In genomic region chr2:157073378-157074052, GRCm38 (mm10) we compare ENCODE assay signal across 9 mouse cellular contexts. TPM values are rescaled to one million over a fixed set of nuclear protein-coding genes. Genes with fewer than 3 reads are reported as not detected.
DNase-seq lines count a peak whose midpoint lies in the region; ATAC-seq lines count a peak whose summit lies in the region.
"Had no signal": no experiment of that assay in that cellular context is flagged by ENCODE, and none has a peak within 500 bp of the region (broad histone marks: within the 10 kb centered on the region; RNA-seq: fewer than 3 reads in every experiment).

No protein-coding gene starts in this region.

- ATAC-seq in hindbrain, embryonic 12.5 days (ENCODE audit: low FRiP score): no peak
- ATAC-seq in hindbrain, embryonic 11.5 days (ENCODE audit: low FRiP score): no peak
- ATAC-seq in intestine, embryonic 16.5 days: no peak
- ATAC-seq in kidney, embryonic 14.5 days (ENCODE audit: low FRiP score, low TSS enrichment): no peak

- no peak overlapping the region for H3K4me2 ChIP-seq in hindbrain, embryonic 12.5 days (replicated peaks)
- H3K4me2 ChIP-seq in hindbrain, embryonic 11.5 days (replicated peaks; ENCODE audit: low read depth, low read length): no peak overlapping the region
- H3K4me2 ChIP-seq in intestine, embryonic 16.5 days (ENCODE audit: low read depth, low read length): no peak overlapping the region
- H3K4me2 ChIP-seq in kidney, embryonic 14.5 days (replicated peaks; ENCODE audit: low read depth, low read length): no peak overlapping the region

- 0 out of 2 replicates have a peak overlapping the region, but pooled peaks have one; percentile 2 for H3K9ac ChIP-seq in hindbrain, embryonic 12.5 days
- H3K9ac ChIP-seq in hindbrain, embryonic 11.5 days (ENCODE audit: low read depth, low read length): no peak overlapping the region
- H3K9ac ChIP-seq in intestine, embryonic 16.5 days (ENCODE audit: low read depth, low read length): no peak overlapping the region
- no peak overlapping the region for H3K9ac ChIP-seq in kidney, embryonic 14.5 days (ENCODE audit: low read depth, low read length)

- no peaks in the 10 kb centered on the region for H3K9me3 ChIP-seq in hindbrain, embryonic 12.5 days (replicated peaks)
- H3K9me3 ChIP-seq in hindbrain, embryonic 11.5 days (ENCODE audit: control insufficient read depth, low read length): no peaks in the 10 kb centered on the region
- no peaks in the 10 kb centered on the region for H3K9me3 ChIP-seq in embryonic facial prominence, embryonic 10.5 days
- no peaks in the 10 kb centered on the region for H3K9me3 ChIP-seq in intestine, embryonic 16.5 days (ENCODE audit: control insufficient read depth, low read length)
- no peaks in the 10 kb centered on the region for H3K9me3 ChIP-seq in kidney, embryonic 14.5 days (ENCODE audit: control insufficient read depth, low read length)

- peaks cover 15% of the 10 kb centered on the region for H3K36me3 ChIP-seq in hindbrain, embryonic 12.5 days
- H3K36me3 ChIP-seq in hindbrain, embryonic 11.5 days (ENCODE audit: control insufficient read depth, insufficient read depth, low read length): no peaks in the 10 kb centered on the region
- peaks cover 79% of the 10 kb centered on the region for H3K36me3 ChIP-seq in embryonic facial prominence, embryonic 10.5 days (replicated peaks)
- no peaks in the 10 kb centered on the region for H3K36me3 ChIP-seq in intestine, embryonic 16.5 days (ENCODE audit: control insufficient read depth, insufficient read depth, low read length)
- peaks cover 22% of the 10 kb centered on the region; the same call in 1 of the 2 replicates for H3K36me3 ChIP-seq in kidney, embryonic 14.5 days (ENCODE audit: control insufficient read depth, insufficient read depth, low read length)

- DNase-seq in hindbrain, embryonic 11.5 days (ENCODE audit: low spot score): no peak
- DNase-seq in brain, adult 2 months (ENCODE audit: low read depth, low spot score): peak; percentile 58
- no peak for DNase-seq in embryonic facial prominence, embryonic 10.5 days (ENCODE audit: low spot score)
- DNase-seq in MN1 (ENCODE audit: low spot score): no peak
- DNase-seq: thymus, adult 2 months had no signal

- no peak overlapping the region for H3K27ac ChIP-seq in hindbrain, embryonic 12.5 days
- H3K27ac ChIP-seq in hindbrain, embryonic 11.5 days (ENCODE audit: low read depth, low read length): no peak overlapping the region
- no peak overlapping the region for H3K27ac ChIP-seq in embryonic facial prominence, embryonic 10.5 days (replicated peaks)
- peak overlapping the region; percentile 44 for H3K27ac ChIP-seq in intestine, embryonic 16.5 days (ENCODE audit: low read length)
- H3K27ac ChIP-seq in kidney, embryonic 14.5 days (ENCODE audit: low read depth, low read length): no peak overlapping the region

- H3K4me3 ChIP-seq in hindbrain, embryonic 12.5 days: no peak overlapping the region
- H3K4me3 ChIP-seq in hindbrain, embryonic 11.5 days (ENCODE audit: low read depth, low read length): no peak overlapping the region
- H3K4me3 ChIP-seq in embryonic facial prominence, embryonic 10.5 days: peak overlapping the region; percentile 14; the same call in 1 of the 2 replicates
- no peak overlapping the region for H3K4me3 ChIP-seq in intestine, embryonic 16.5 days (ENCODE audit: low read length)
- no peak overlapping the region for H3K4me3 ChIP-seq in kidney, embryonic 14.5 days (ENCODE audit: low read length)

- no peaks in the 10 kb centered on the region for H3K27me3 ChIP-seq in hindbrain, embryonic 12.5 days
- no peaks in the 10 kb centered on the region for H3K27me3 ChIP-seq in hindbrain, embryonic 11.5 days (ENCODE audit: control insufficient read depth, insufficient read depth, low read length)
- no peaks in the 10 kb centered on the region for H3K27me3 ChIP-seq in embryonic facial prominence, embryonic 10.5 days (replicated peaks; ENCODE audit: low read depth, poor library complexity, severe bottlenecking)
- H3K27me3 ChIP-seq in intestine, embryonic 16.5 days (replicated peaks; ENCODE audit: control insufficient read depth, insufficient read depth, low read length): no peaks in the 10 kb centered on the region
- H3K27me3 ChIP-seq in kidney, embryonic 14.5 days (ENCODE audit: control insufficient read depth, insufficient read depth, low read length): no peaks in the 10 kb centered on the region
- H3K27me3 ChIP-seq: Patski had no signal

- H3K4me1 ChIP-seq in hindbrain, embryonic 12.5 days: peaks cover 91% of the 10 kb centered on the region
- peaks cover 25% of the 10 kb centered on the region for H3K4me1 ChIP-seq in hindbrain, embryonic 11.5 days (replicated peaks; ENCODE audit: control insufficient read depth, insufficient read depth, low read length)
- peaks cover 95% of the 10 kb centered on the region for H3K4me1 ChIP-seq in embryonic facial prominence, embryonic 10.5 days
- H3K4me1 ChIP-seq in intestine, embryonic 16.5 days (ENCODE audit: control insufficient read depth, insufficient read depth, low read length): peaks cover 76% of the 10 kb centered on the region
- H3K4me1 ChIP-seq in kidney, embryonic 14.5 days (ENCODE audit: control insufficient read depth, insufficient read depth, low read length): peaks cover 71% of the 10 kb centered on the region

- WGBS in hindbrain, embryonic 12.5 days: 76% methylated on average over 9 of the region's 9 CpGs
- WGBS in hindbrain, embryonic 11.5 days: 83% methylated on average over 9 of the region's 9 CpGs
- 78% methylated on average over 9 of the region's 9 CpGs for WGBS in embryonic facial prominence, embryonic 10.5 days
- WGBS in intestine, embryonic 16.5 days: 56% methylated on average over 9 of the region's 9 CpGs
- WGBS in kidney, embryonic 14.5 days: 80% methylated on average over 9 of the region's 9 CpGs

RNA-seq across cellular contexts. Expression of gene Soga1, which starts 5.5 kb away (rescaled TPM):
- polyA plus RNA-seq in hindbrain, embryonic 12.5 days (2016; fragmentation: Nextera tagmentation; extraction: Ambion mirVana): 7.7 and 8.6 TPM in 2 replicates
- 7.2 and 9.8 TPM in 2 replicates for polyA plus RNA-seq in hindbrain, embryonic 11.5 days (2014; fragmentation: Nextera tagmentation; extraction: Ambion mirVana)
- polyA plus RNA-seq in embryonic facial prominence, embryonic 10.5 days (2016; fragmentation: Nextera tagmentation; extraction: Ambion mirVana): 4.5 and 4.7 TPM in 2 replicates
- 1.2 and 1.3 TPM in 2 replicates for polyA plus RNA-seq in intestine, embryonic 16.5 days (2015; fragmentation: Nextera tagmentation; extraction: Ambion mirVana)
- polyA plus RNA-seq in kidney, embryonic 14.5 days (2014; fragmentation: Nextera tagmentation; extraction: Ambion mirVana): 6.3 and 6.4 TPM in 2 replicates

RNA-seq across cellular contexts. Expression of gene Tldc2, which starts 13.3 kb away (rescaled TPM):
- not detected in 2 replicates for polyA plus RNA-seq in hindbrain, embryonic 12.5 days (2016; fragmentation: Nextera tagmentation; extraction: Ambion mirVana)
- polyA plus RNA-seq in hindbrain, embryonic 11.5 days (2014; fragmentation: Nextera tagmentation; extraction: Ambion mirVana): not detected in 2 replicates
- not detected in 2 replicates for polyA plus RNA-seq in embryonic facial prominence, embryonic 10.5 days (2016; fragmentation: Nextera tagmentation; extraction: Ambion mirVana)
- not detected in 2 replicates for polyA plus RNA-seq in intestine, embryonic 16.5 days (2015; fragmentation: Nextera tagmentation; extraction: Ambion mirVana)
- polyA plus RNA-seq in kidney, embryonic 14.5 days (2014; fragmentation: Nextera tagmentation; extraction: Ambion mirVana): 0.38 TPM in 1 of 2 replicates, not detected in the other
- polyA plus RNA-seq: thymus, adult 2 months had no signal
